Mouse (Mus musculus) liver, embryonic 13.5 days (tissue): Measurements from ENCODE around the gene Myt1l. TPM values are rescaled to one million over a fixed set of nuclear protein-coding genes. Genes with fewer than 3 reads are reported as not detected.

Source experiments
- ATAC-seq: fragments of 200-750 bp; cut with Nextera tagmentation; 2 replicates; pipeline ENCODE4 v1.8.0; 2017; ENCODE audit warnings: low read depth, mild to moderate bottlenecking, moderate number of reproducible peaks, moderate library complexity
- DNase-seq: peaks from one replicate; pipeline ENCODE4 v3.0.0; 2022
- H3K27ac ChIP-seq: fragments of 300-500 bp; sonication (generic); 2 replicates; pipeline ENCODE4 v1.5.1; 2015; ENCODE audit warnings: moderate library complexity, mild to moderate bottlenecking, inconsistent platforms
- H3K27me3 ChIP-seq: fragments of 300-500 bp; sonication (generic); 2 replicates; pipeline ENCODE4 v1.6.1; 2015; ENCODE audit warnings: mild to moderate bottlenecking, inconsistent platforms
- H3K36me3 ChIP-seq: fragments of 300-500 bp; sonication (generic); 2 replicates; pipeline ENCODE4 v1.6.1; 2015; ENCODE audit warnings: mild to moderate bottlenecking, inconsistent platforms
- H3K4me1 ChIP-seq: fragments of 300-500 bp; sonication (generic); replicated peaks from 2 replicates; pipeline ENCODE4 v1.6.1; 2015; ENCODE audit warnings: inconsistent platforms
- H3K4me2 ChIP-seq: fragments of 300-500 bp; sonication (generic); 2 replicates; pipeline ENCODE4 v1.6.1; 2015; ENCODE audit warnings: inconsistent platforms, mild to moderate bottlenecking, moderate library complexity
- H3K4me3 ChIP-seq: fragments of 300-500 bp; sonication (generic); replicated peaks from 2 replicates; pipeline ENCODE4 v1.5.1; 2015; ENCODE audit warnings: mild to moderate bottlenecking, inconsistent platforms
- H3K9ac ChIP-seq: fragments of 300-500 bp; sonication (generic); 2 replicates; pipeline ENCODE4 v1.6.1; 2015; ENCODE audit warnings: mild to moderate bottlenecking, inconsistent platforms
- H3K9me3 ChIP-seq: fragments of 300-500 bp; sonication (generic); replicated peaks from 2 replicates; pipeline ENCODE4 v1.6.1; 2016; ENCODE audit warnings: inconsistent platforms
- WGBS: fragments of 180-500 bp; shearing (Covaris S2); methylation state at CpG from one replicate; pipeline ENCODE4 v1.1.7; 2015; ENCODE audit not compliant: insufficient replicate concordance; 5-methylcytosine and 5-hydroxymethylcytosine counted together
- polyA plus RNA-seq: library from polyadenylated mRNA; unstranded; fragments of >200 nt; fragmentation: Nextera tagmentation; extraction: Ambion mirVana; gene quantifications from 2 replicates; pipeline ENCODE4 v1.2.1, GENCODE M21; 2015

Gene Myt1l
- polyA plus RNA-seq, 1 experiment from 2014 or later = 0.55 TPM

DNA sequence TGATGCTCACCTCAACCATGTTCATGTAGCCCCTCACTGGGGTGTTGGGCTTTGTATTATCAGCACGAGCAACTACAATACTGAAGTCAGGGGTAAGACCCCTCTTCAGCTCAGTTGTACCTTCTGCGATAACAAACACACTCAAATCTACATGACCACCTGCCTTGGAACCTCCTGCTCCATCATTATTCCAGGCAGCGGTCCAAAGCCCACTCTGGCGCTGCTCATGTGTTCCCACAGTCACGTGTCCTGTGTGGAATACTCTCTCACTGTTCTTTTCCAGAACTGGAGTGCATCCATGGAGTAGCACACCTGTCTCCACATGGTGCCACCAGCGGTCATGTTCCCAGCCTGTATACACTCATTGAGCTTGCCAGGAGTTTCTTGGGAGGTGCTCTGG is 42.2 kb downstream of the Myt1l start:
- H3K4me3 ChIP-seq = no peak overlapping the region
- no peak for DNase-seq
- no peaks in the 10 kb centered on the region for H3K9me3 ChIP-seq
- no peaks in the 10 kb centered on the region for H3K36me3 ChIP-seq
- no peak overlapping the region for H3K27ac ChIP-seq
- WGBS = 64% methylated on average over 6 of the region's 6 CpGs
- H3K4me1 ChIP-seq = no peaks in the 10 kb centered on the region
- H3K4me2 ChIP-seq = no peak overlapping the region
- H3K9ac ChIP-seq = no peak overlapping the region
- ATAC-seq = no peak
- H3K27me3 ChIP-seq = no peaks in the 10 kb centered on the region

DNA sequence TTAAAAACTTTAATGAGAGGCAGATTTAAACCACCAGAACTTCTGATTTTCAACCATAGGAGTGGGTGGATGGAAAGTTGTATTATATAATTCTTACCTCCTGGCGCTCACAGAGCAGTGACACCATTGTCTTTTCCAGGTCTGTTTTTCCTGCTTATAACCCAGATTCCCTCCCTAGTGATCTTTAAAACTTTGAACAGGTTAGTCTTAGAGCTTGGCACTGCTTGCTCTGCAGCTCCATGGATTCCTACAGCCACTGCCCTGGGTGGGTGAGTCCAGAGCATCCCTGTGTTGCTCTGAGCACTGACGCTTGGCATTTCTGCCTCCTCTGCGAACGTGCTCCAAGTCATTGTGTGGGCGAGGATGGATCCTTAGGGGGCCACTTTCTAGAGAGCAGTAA is 43.4 kb downstream of the Myt1l start:
- Histone ChIP-seq H3K9me3 (no peaks in the 10 kb centered on the region), H3K4me2 (no peak overlapping the region), H3K27ac (no peak overlapping the region), H3K9ac (no peak overlapping the region), H3K4me3 (no peak overlapping the region), H3K4me1 (no peaks in the 10 kb centered on the region), H3K27me3 (no peaks in the 10 kb centered on the region), H3K36me3 (no peaks in the 10 kb centered on the region)
- DNase-seq (no peak), ATAC-seq (no peak)
- 65% methylated on average over 5 of the region's 5 CpGs for WGBS

DNA sequence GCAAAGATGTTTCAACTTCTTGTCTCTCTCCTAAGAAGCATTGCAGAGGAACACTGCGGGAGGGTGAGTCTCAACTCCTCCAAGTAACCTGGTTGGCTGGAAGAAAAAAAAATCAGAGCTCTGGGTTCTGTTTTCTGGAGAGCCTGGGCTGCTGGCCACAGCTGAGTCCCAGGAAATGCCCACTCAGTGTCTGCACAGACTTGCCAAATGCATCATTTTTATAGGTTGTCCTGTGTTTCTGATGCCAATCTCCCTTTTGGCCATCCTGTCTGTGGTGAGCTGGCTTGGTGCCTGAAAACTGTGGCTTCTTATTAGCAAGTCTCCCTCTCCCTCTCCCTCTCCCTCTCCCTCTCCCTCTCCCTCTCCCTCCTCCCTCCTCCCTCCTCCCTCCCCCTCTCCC is 65.6 kb downstream of the Myt1l start:
- H3K27me3 ChIP-seq = no peaks in the 10 kb centered on the region
- no peak for DNase-seq
- no peak overlapping the region for H3K9ac ChIP-seq
- no peak for ATAC-seq
- no peak overlapping the region for H3K27ac ChIP-seq
- H3K4me2 ChIP-seq = no peak overlapping the region
- H3K4me3 ChIP-seq = no peak overlapping the region
- no peaks in the 10 kb centered on the region for H3K9me3 ChIP-seq
- WGBS = 48% methylated on average over 1 of the region's 1 CpGs
- H3K4me1 ChIP-seq = no peaks in the 10 kb centered on the region
- no peaks in the 10 kb centered on the region for H3K36me3 ChIP-seq

- Histone ChIP-seq H3K4me1 (no peaks in the 10 kb centered on the region), H3K27ac (no peak overlapping the region), H3K4me2 (no peak overlapping the region), H3K27me3 (no peaks in the 10 kb centered on the region), H3K9ac (no peak overlapping the region), H3K9me3 (no peaks in the 10 kb centered on the region), H3K36me3 (no peaks in the 10 kb centered on the region), H3K4me3 (no peak overlapping the region)
- WGBS = 36% methylated on average over 6 of the region's 6 CpGs
- ATAC-seq (no peak), DNase-seq (no peak)
Observed at GRCm38 (mm10) chr12:29599916-29600315, 71.7 kb downstream of the Myt1l start.

- ATAC-seq (no peak), DNase-seq (no peak)
- Histone ChIP-seq H3K4me1 (no peaks in the 10 kb centered on the region), H3K4me3 (no peak overlapping the region), H3K27ac (no peak overlapping the region), H3K27me3 (no peaks in the 10 kb centered on the region), H3K4me2 (no peak overlapping the region), H3K9me3 (no peaks in the 10 kb centered on the region), H3K36me3 (no peaks in the 10 kb centered on the region), H3K9ac (no peak overlapping the region)
- 61% methylated on average over 6 of the region's 6 CpGs for WGBS
Observed at GRCm38 (mm10) chr12:29601223-29601622, 73.0 kb downstream of the Myt1l start.

DNA sequence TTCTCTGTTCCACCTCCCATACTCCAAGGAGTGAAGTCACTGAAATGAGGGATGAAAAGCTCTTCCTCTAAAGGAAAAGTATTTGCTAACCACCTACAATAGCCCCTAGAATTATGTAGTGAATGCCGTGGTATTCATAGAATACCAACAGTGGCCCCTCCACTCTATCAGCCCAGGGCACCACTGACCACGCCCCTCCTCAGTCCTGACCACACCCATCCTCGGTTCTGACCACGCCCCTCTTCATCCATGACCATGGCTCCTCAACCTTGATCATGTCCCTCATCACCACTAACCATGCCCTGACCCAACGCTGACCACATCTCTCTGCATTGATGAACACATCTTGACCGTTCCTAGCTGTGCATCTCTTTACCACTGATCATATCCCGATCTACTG is 76.5 kb downstream of the Myt1l start:
- DNase-seq = no peak
- Histone ChIP-seq H3K4me1 (no peaks in the 10 kb centered on the region), H3K9me3 (no peaks in the 10 kb centered on the region), H3K36me3 (no peaks in the 10 kb centered on the region), H3K4me3 (no peak overlapping the region), H3K9ac (no peak overlapping the region), H3K27ac (no peak overlapping the region), H3K4me2 (no peak overlapping the region), H3K27me3 (no peaks in the 10 kb centered on the region)
- ATAC-seq = no peak
- 64% methylated on average over 7 of the region's 7 CpGs for whole genome bisulfite sequencing

- H3K4me3 ChIP-seq = no peak overlapping the region
- DNase-seq (no peak), ATAC-seq (no peak)
- 59% methylated on average over 5 of the region's 5 CpGs for WGBS
- H3K36me3 ChIP-seq = no peaks in the 10 kb centered on the region
- H3K4me1 ChIP-seq = no peaks in the 10 kb centered on the region
- no peak overlapping the region for H3K27ac ChIP-seq
- H3K9me3 ChIP-seq = no peaks in the 10 kb centered on the region
- H3K27me3 ChIP-seq = no peaks in the 10 kb centered on the region
- H3K9ac ChIP-seq = no peak overlapping the region
- no peak overlapping the region for H3K4me2 ChIP-seq
Observed at GRCm38 (mm10) chr12:29605124-29605523, 76.9 kb downstream of the Myt1l start.

DNA sequence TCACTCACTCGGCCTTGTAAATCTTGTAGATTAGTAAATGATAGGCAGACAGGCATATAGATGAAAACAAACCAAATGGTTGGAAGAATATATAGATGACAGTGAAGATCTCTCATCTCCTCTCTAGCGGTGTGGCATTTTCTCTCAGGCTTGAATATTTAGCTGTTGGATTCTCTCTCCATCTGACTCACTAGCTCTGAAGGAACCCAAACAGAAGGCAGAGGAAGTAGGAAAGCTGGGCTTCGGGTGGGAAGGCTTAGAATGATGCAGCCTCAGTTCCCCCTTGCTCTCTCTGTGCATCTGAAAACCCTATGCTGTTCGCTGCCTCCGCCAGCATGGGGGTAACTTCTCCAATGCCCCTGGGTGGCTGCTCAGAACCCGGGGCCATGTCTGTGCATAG is 78.0 kb downstream of the Myt1l start:
- no peaks in the 10 kb centered on the region for H3K9me3 ChIP-seq
- WGBS = 62% methylated on average over 6 of the region's 6 CpGs
- no peak overlapping the region for H3K27ac ChIP-seq
- H3K4me2 ChIP-seq = no peak overlapping the region
- DNase-seq = no peak
- no peaks in the 10 kb centered on the region for H3K4me1 ChIP-seq
- ATAC-seq = no peak
- H3K9ac ChIP-seq = no peak overlapping the region
- no peak overlapping the region for H3K4me3 ChIP-seq
- H3K27me3 ChIP-seq = no peaks in the 10 kb centered on the region
- H3K36me3 ChIP-seq = no peaks in the 10 kb centered on the region

GRCm38 (mm10) chr12:29617746-29618145 is 89.6 kb downstream of the Myt1l start:
- no peak for ATAC-seq
- Histone ChIP-seq H3K4me3 (no peak overlapping the region), H3K27me3 (no peaks in the 10 kb centered on the region), H3K9me3 (no peaks in the 10 kb centered on the region), H3K9ac (no peak overlapping the region), H3K27ac (no peak overlapping the region), H3K4me2 (no peak overlapping the region), H3K36me3 (no peaks in the 10 kb centered on the region), H3K4me1 (no peaks in the 10 kb centered on the region)
- DNase-seq = no peak

DNA sequence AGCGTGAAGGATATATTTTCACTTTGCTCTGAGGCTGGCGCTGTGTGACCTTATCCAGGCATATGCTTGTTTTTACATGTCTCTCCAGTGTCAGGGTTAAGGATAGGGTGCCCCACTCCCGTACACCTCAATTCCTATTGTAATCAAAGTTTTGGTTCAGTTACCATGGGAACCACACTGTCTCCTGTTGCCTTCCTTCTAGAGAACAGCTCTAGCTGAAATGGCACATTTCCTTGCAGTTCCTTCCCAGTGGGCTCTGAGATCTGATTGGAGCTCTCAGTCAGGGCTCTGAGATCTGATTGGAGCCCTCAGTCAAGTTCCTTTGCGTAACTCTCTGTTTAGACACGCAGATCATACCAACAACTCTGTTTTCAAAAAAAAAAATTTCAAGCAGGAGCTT is 93.3 kb downstream of the Myt1l start:
- no peaks in the 10 kb centered on the region for H3K27me3 ChIP-seq
- no peak overlapping the region for H3K4me2 ChIP-seq
- no peak overlapping the region for H3K4me3 ChIP-seq
- no peaks in the 10 kb centered on the region for H3K36me3 ChIP-seq
- ATAC-seq (no peak), DNase-seq (no peak)
- H3K9me3 ChIP-seq = no peaks in the 10 kb centered on the region
- no peak overlapping the region for H3K27ac ChIP-seq
- H3K4me1 ChIP-seq = no peaks in the 10 kb centered on the region
- no peak overlapping the region for H3K9ac ChIP-seq
- 59% methylated on average over 5 of the region's 5 CpGs for WGBS

DNA sequence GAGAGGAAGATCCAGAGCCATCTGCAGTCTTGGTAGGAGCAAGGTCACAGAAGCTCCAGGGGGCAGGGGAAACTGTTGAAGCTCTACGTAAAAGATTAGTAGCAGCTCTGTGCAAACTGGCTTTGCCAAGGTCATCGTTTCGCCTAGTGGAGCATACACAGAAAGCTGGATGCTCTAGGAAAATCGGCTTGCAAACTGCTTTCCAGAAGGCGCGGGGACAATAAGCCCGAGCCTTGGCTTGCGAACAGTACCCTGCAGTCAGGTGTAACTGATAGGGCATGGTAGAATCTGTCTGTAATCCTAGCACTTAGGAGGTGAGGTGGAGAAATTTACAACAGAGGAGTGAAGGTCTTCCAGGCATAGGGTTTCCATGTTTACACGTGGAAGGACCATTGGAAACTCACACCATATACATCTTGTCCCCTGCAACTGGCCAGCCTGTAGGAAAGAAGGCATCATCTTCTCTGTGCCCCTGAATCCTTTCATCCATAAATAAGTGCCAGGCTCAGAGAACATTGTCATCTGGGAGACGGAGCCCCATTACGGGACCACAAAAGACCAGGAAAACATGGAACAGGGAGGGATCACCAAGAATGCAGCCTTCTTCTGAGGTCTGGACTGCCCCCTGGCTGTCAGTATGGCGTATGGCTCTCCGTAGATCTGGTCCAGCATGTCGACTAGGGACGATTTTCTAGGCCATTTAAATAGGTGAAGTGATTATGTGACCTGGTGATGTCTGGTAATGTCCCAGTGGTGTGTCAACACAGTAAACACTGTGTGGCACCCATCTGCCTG is 100.0 kb downstream of the Myt1l start:
- no peaks in the 10 kb centered on the region for H3K36me3 ChIP-seq
- no peak overlapping the region for H3K27ac ChIP-seq
- DNase-seq (no peak), ATAC-seq (no peak)
- WGBS = 51% methylated on average over 15 of the region's 15 CpGs
- no peaks in the 10 kb centered on the region for H3K27me3 ChIP-seq
- H3K4me3 ChIP-seq = no peak overlapping the region
- no peak overlapping the region for H3K9ac ChIP-seq
- no peaks in the 10 kb centered on the region for H3K4me1 ChIP-seq
- H3K4me2 ChIP-seq = no peak overlapping the region
- H3K9me3 ChIP-seq = no peaks in the 10 kb centered on the region

DNA sequence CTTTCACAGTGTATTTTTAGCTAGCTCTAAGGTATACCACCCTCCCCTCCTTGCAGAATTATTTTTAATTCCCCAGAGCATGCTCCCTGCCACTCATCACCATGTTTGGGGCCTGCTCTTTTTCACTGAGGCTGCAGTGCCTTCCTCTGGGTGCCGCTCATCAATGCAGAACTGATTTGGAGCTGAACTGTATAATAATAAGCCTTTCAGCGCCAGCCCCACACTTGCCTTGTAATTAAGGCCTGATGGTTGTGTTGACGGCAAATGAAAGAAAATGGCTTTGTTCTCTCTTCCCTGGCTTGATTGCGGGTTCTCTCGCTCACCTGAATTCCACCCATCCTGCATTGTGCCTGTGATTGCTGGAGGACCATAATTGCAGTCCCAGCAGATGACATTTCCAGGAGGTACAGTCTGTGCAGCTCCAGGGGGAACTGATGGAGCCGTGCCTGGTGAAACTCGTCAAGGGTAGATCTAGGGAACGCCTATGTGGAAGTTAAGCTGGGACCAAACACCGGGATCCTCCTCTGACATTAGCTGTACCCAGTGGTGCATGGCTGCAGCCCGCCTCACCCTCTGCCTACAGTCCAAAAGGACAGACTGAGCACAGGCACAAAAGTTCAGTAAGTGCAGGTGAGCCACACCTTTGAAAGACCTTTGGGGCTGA is 101.8 kb downstream of the Myt1l start:
- no peak overlapping the region for H3K4me3 ChIP-seq
- no peaks in the 10 kb centered on the region for H3K27me3 ChIP-seq
- no peak overlapping the region for H3K4me2 ChIP-seq
- H3K36me3 ChIP-seq = no peaks in the 10 kb centered on the region
- no peak overlapping the region for H3K27ac ChIP-seq
- 66% methylated on average over 10 of the region's 10 CpGs for WGBS
- DNase-seq (no peak), ATAC-seq (no peak)
- no peaks in the 10 kb centered on the region for H3K9me3 ChIP-seq
- no peaks in the 10 kb centered on the region for H3K4me1 ChIP-seq
- H3K9ac ChIP-seq = no peak overlapping the region
